Mouse (Mus musculus) lung, postnatal 0 days (tissue): ENCODE data around the gene Sec31b.

ENCODE experiments used
- CTCF ChIP-seq: IDR thresholded peaks from 2 replicates; pipeline ENCODE4 v1.5.1; 2016; ENCODE audit warnings: antibody characterized with exemption, mild to moderate bottlenecking
- EP300 ChIP-seq: IDR thresholded peaks from 2 replicates; pipeline ENCODE4 v1.6.1; 2016; ENCODE audit warnings: antibody characterized with exemption, mild to moderate bottlenecking, control low read depth

GRCm38 (mm10) chr19:44544372-44544771 is 1.3 kb downstream of the Sec31b start:
- no peak for TF ChIP-seq CTCF
- TF ChIP-seq EP300: no peak
